In genomic region chr13:112919141-112919865, GRCm38 (mm10) we compare ENCODE assay signal across 14 mouse cellular contexts.
"Had no signal": no experiment of that assay in that cellular context is flagged by ENCODE, and none has a peak within 500 bp of the region (broad histone marks: within the 10 kb centered on the region; RNA-seq: fewer than 3 reads in every experiment).

No protein-coding gene starts in this region.

- H3K4me3 ChIP-seq: limb, embryonic 12.5 days; limb, embryonic 15.5 days had no signal

- DNase-seq: layer of hippocampus, postnatal 36 days; left cerebral cortex, postnatal 4 days; liver, postnatal 0 days; lung, embryonic 14.5 days; midbrain, embryonic 14.5 days; thymus, adult 18-20 months; thymus, postnatal 36 days had no signal

- H3K9me3 ChIP-seq: limb, embryonic 12.5 days; limb, embryonic 15.5 days had no signal

- H3K4me2 ChIP-seq: limb, embryonic 12.5 days; limb, embryonic 15.5 days; liver, embryonic 11.5 days; lung, embryonic 14.5 days had no signal

- H3K27ac ChIP-seq: limb, embryonic 12.5 days; limb, embryonic 15.5 days; liver, embryonic 14.5 days; macrophage had no signal

- ATAC-seq: intestine, postnatal 0 days; liver, postnatal 0 days; lung, postnatal 0 days had no signal

- H3K9ac ChIP-seq: limb, embryonic 12.5 days; limb, embryonic 15.5 days; liver, embryonic 14.5 days; liver, postnatal 0 days; lung, embryonic 14.5 days had no signal

- H3K27me3 ChIP-seq: limb, embryonic 12.5 days; limb, embryonic 15.5 days had no signal
